Mouse (Mus musculus) erythroblast, embryonic 14.5 days (primary cell): ENCODE data around the gene Pappa2.

ENCODE experiments used
- GATA1 ChIP-seq: IDR thresholded peaks from 2 replicates; pipeline ENCODE4 v1.6.1; 2012; ENCODE audit warnings: low read length, inconsistent platforms, mixed read lengths
- TAL1 ChIP-seq: IDR thresholded peaks from 3 replicates; pipeline ENCODE4 v1.6.1; 2012; ENCODE audit warnings: low read length, inconsistent platforms, mixed read lengths

- no peak for TF ChIP-seq TAL1
- no peak for TF ChIP-seq GATA1
Measured at GRCm38 (mm10) chr1:158764211-158764610, 216.1 kb downstream of the Pappa2 start.
